Mouse (Mus musculus): ENCODE results near the gene Tbpl1. TPM values are rescaled to one million over a fixed set of nuclear protein-coding genes. Genes with fewer than 3 reads are reported as not detected.

Tbpl1 gene
- polyA plus RNA-seq, 1 experiment from 2014 or later = 38.8 TPM

DNA sequence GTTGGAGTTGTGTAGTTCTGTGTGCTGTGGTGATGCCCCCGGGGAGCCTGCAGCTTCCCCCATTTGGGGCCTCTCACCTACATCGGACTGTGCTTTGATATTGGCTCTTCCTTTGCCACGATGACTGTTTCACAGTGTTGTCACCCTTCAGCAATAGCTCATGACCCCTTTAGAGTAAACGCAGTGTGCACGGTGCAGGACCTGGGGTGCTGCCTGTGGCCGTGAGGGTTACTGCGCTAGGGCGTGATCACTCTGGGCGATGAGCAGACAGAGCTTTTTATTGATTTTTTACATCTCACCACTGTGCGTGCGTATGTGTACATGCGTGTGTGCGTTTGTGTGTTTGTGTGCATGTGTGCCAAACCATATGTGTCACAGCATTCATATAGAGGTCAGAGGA is 63.2 kb downstream of the Tbpl1 start:
- no peaks in the 10 kb centered on the region for H3K4me1 ChIP-seq
- no peak overlapping the region for H3K27ac ChIP-seq (replicated peaks)
- no peaks in the 10 kb centered on the region for H3K9me3 ChIP-seq
- H3K9ac ChIP-seq = no peak overlapping the region
- H3K4me2 ChIP-seq = no peak overlapping the region
- no peaks in the 10 kb centered on the region for H3K36me3 ChIP-seq
- no peak for ATAC-seq (ENCODE audit: extremely low read depth, insufficient number of reproducible peaks, low FRiP score, low TSS enrichment)
- no peaks in the 10 kb centered on the region for H3K27me3 ChIP-seq (replicated peaks)
- no peak overlapping the region for H3K4me3 ChIP-seq
- 84% methylated on average over 13 of the region's 13 CpGs for WGBS

DNA sequence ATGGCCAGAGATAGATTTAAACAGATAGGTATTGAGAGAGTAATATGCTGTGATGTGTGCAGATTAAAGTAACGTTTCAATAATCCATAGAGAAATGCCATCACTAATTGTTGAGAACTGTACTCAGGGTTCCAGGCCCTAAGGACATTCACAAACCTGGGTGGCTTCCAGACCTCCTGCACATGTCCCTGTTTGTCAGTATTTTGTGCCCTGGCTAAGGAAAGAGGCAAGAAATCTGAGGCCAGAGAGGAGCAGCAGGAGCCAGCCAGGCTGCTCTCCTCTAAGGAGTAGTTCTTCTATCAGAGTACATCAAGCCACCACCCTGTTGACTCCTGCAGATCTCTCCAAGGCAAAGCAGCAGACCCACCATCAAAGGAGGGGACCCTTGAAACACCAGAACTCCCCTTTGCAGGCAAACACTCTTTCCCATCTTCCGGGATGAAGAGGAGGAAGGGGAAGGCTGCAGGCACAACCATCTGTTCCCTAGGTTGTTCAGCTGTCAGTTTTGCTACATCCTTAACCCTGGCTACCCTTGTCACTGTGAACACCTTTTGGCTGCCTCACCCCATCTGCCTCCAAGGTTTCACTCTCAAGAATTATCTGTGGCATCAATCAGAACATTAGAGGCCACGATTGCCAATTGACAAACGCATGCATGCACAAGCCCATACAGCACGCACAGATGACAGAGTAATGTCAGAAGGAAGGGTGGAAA is 71.3 kb downstream of the Tbpl1 start:
- H3K36me3 ChIP-seq = no peaks in the 10 kb centered on the region
- no peak overlapping the region for H3K4me3 ChIP-seq
- no peak overlapping the region for H3K27ac ChIP-seq (replicated peaks)
- H3K9me3 ChIP-seq = no peaks in the 10 kb centered on the region
- H3K4me2 ChIP-seq = no peak overlapping the region
- peaks cover 13% of the 10 kb centered on the region for H3K4me1 ChIP-seq
- H3K27me3 ChIP-seq (replicated peaks) = no peaks in the 10 kb centered on the region
- 81% methylated on average over 5 of the region's 5 CpGs for WGBS
- no peak overlapping the region for H3K9ac ChIP-seq
- ATAC-seq (ENCODE audit: extremely low read depth, insufficient number of reproducible peaks, low FRiP score, low TSS enrichment) = no peak

DNA sequence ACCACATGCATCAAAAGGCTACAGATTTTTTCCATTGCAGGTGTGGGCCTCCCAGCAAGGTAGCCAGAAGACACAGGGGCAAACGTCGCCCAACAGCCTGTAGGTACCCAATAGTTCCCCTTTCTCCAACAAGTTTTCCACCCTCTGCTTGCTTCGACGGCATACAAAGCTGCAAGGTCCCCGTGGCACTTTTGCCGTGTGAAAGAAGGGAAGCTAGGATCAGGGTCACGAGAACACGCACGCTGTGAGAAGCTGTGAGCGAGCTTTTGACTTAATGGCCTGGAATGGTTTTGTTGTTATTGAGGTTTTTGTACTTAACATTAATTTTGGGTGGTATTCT is 72.4 kb downstream of the Tbpl1 start:
- Histone ChIP-seq H3K4me2 (no peak overlapping the region), H3K27ac (replicated peaks) (no peak overlapping the region), H3K9me3 (no peaks in the 10 kb centered on the region), H3K27me3 (replicated peaks) (no peaks in the 10 kb centered on the region), H3K4me3 (no peak overlapping the region), H3K36me3 (no peaks in the 10 kb centered on the region), H3K9ac (no peak overlapping the region), H3K4me1 (peaks cover 13% of the 10 kb centered on the region)
- no peak for ATAC-seq (ENCODE audit: extremely low read depth, insufficient number of reproducible peaks, low FRiP score, low TSS enrichment)
- 84% methylated on average over 10 of the region's 10 CpGs for WGBS

DNA sequence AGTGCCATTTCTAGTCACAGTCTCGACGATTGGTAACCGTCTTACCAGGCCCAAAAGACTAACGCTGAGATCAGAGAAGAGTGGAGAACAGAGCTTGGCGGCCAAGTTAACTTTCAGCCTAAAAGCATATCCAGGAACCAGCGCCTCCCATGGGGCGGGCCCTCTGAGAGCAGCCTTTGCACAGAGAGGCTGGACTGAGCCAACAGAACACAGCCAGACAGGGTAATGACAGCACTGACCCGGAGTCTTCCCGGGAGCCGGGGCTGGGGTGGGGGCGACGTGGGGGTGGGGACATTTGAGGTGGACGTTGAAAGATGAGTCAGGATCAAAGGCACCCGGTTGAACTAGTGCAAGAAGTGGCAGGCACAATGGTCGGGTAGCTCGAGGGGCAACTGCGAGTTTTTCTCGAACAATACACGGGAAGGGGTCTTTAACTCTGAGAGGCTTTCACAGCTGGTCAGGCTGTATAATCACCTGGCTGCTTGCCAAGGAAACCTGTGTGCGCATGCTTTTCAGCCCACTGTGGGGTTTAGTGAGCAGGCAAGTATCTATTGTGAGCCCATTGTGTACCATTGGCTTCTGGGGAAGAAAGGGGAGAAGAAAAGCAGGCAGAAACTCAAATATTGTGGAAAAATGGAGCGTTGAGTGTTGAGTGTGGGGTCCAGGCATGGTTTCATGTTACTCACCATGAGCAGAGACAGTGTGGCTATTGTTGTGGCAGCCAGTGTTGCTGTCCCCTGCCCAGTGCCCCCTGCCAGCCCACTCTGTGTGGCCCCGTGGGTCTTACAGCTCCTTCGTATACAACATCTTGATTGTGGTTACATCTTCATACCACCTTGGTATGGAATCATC is 73.0 kb downstream of the Tbpl1 start:
- no peaks in the 10 kb centered on the region for H3K9me3 ChIP-seq
- peak overlapping the region; percentile 62 for H3K4me2 ChIP-seq
- ATAC-seq (ENCODE audit: extremely low read depth, insufficient number of reproducible peaks, low FRiP score, low TSS enrichment) = 0 out of 2 replicates have a peak, but pooled peaks have one; percentile 31
- H3K4me3 ChIP-seq = peak overlapping the region; percentile 31
- H3K36me3 ChIP-seq = no peaks in the 10 kb centered on the region
- no peak overlapping the region for H3K27ac ChIP-seq (replicated peaks)
- no peaks in the 10 kb centered on the region for H3K27me3 ChIP-seq (replicated peaks)
- peaks cover 13% of the 10 kb centered on the region for H3K4me1 ChIP-seq
- peak overlapping the region; percentile 44 for H3K9ac ChIP-seq
- WGBS = 31% methylated on average over 23 of the region's 23 CpGs

Small RNA genes lying within 50 kb of the gene (microRNA-seq; reads per million reads assigned to microRNA genes)
- gene Mir7663 = 2.0 reads per million, percentile 3 among the genes with 10 or more reads in this experiment

Other genes starting within 250 kb of the Tbpl1 start
- 1.7 and 1.8 TPM in 2 replicates for gene Slc2a12, start 86.9 kb downstream of the Tbpl1 start, polyA plus RNA-seq (2015; fragmentation: Nextera tagmentation; extraction: Ambion mirVana)
- gene Tcf21, start 88.2 kb upstream of the Tbpl1 start, polyA plus RNA-seq (2015; fragmentation: Nextera tagmentation; extraction: Ambion mirVana) = 61.7 and 63.3 TPM in 2 replicates

Data from heart, embryonic 13.5 days (tissue).